Comparison of ENCODE assay signal across 13 mouse cellular contexts in genomic region chr13:78602211-78602860, GRCm38 (mm10).
DNase-seq lines count a peak whose midpoint lies in the region; ATAC-seq lines count a peak whose summit lies in the region.
"Had no signal": no experiment of that assay in that cellular context is flagged by ENCODE, and none has a peak within 500 bp of the region (broad histone marks: within the 10 kb centered on the region; RNA-seq: fewer than 3 reads in every experiment).

No protein-coding gene starts in this region.

- DNase-seq in kidney, adult 11 months, result no peak
- DNase-seq in limb, embryonic 11.5 days (ENCODE audit: low spot score), result peak; percentile 37
- DNase-seq in gastrocnemius, postnatal 25 days, result no peak
- DNase-seq: adrenal gland, adult 8-10 months; heart, adult 18-20 months; kidney, postnatal 36 days had no signal

- ATAC-seq in kidney, embryonic 16.5 days (ENCODE audit: low FRiP score, low TSS enrichment), result peak; percentile 54; the same call in 1 of the 2 replicates
- ATAC-seq in forebrain, embryonic 13.5 days, result peak; percentile 88
- ATAC-seq in limb, embryonic 11.5 days (ENCODE audit: insufficient number of reproducible peaks, low FRiP score, low TSS enrichment, low read depth), result no peak
- ATAC-seq in neural tube, embryonic 15.5 days (ENCODE audit: low FRiP score), result peak; percentile 79; the same call in 1 of the 2 replicates
- no peak for ATAC-seq in inflammation-experienced regulatory T-cells, adult 6 months
- ATAC-seq in intestine, embryonic 15.5 days, result no peak

- H3K4me3 ChIP-seq in kidney, embryonic 16.5 days (ENCODE audit: low read length), result no peak overlapping the region
- no peak overlapping the region for H3K4me3 ChIP-seq in forebrain, embryonic 13.5 days
- no peak overlapping the region for H3K4me3 ChIP-seq in limb, embryonic 11.5 days (ENCODE audit: low read depth, low read length)
- no peak overlapping the region for H3K4me3 ChIP-seq in neural tube, embryonic 15.5 days (replicated peaks)
- no peak overlapping the region for H3K4me3 ChIP-seq in intestine, embryonic 15.5 days (replicated peaks)
- H3K4me3 ChIP-seq: stomach, embryonic 15.5 days had no signal

- H3K36me3 ChIP-seq in kidney, embryonic 16.5 days (ENCODE audit: insufficient read depth, low read length), result no peaks in the 10 kb centered on the region
- no peaks in the 10 kb centered on the region for H3K36me3 ChIP-seq in forebrain, embryonic 13.5 days (ENCODE audit: poor library complexity, severe bottlenecking)
- H3K36me3 ChIP-seq in limb, embryonic 11.5 days (ENCODE audit: control insufficient read depth, insufficient read depth, low read length), result no peaks in the 10 kb centered on the region
- no peaks in the 10 kb centered on the region for H3K36me3 ChIP-seq in neural tube, embryonic 15.5 days
- no peaks in the 10 kb centered on the region for H3K36me3 ChIP-seq in intestine, embryonic 15.5 days
- H3K36me3 ChIP-seq: stomach, embryonic 15.5 days had no signal

- no peak overlapping the region for H3K9ac ChIP-seq in kidney, embryonic 16.5 days (replicated peaks; ENCODE audit: low read length)
- no peak overlapping the region for H3K9ac ChIP-seq in forebrain, embryonic 13.5 days
- H3K9ac ChIP-seq in limb, embryonic 11.5 days (ENCODE audit: low read length), result no peak overlapping the region
- no peak overlapping the region for H3K9ac ChIP-seq in neural tube, embryonic 15.5 days (replicated peaks)
- no peak overlapping the region for H3K9ac ChIP-seq in intestine, embryonic 15.5 days
- H3K9ac ChIP-seq: liver, embryonic 14.5 days; stomach, embryonic 15.5 days had no signal

- H3K4me1 ChIP-seq in kidney, embryonic 16.5 days (ENCODE audit: insufficient read depth, low read length), result 0 out of 2 replicates have a peak, but pooled peaks cover 4% of the 10 kb centered on the region
- peaks cover 15% of the 10 kb centered on the region; the same call in 1 of the 2 replicates for H3K4me1 ChIP-seq in forebrain, embryonic 13.5 days
- H3K4me1 ChIP-seq in limb, embryonic 11.5 days (ENCODE audit: control insufficient read depth, insufficient read depth, low read length), result no peaks in the 10 kb centered on the region
- peaks cover 9% of the 10 kb centered on the region for H3K4me1 ChIP-seq in neural tube, embryonic 15.5 days
- no peaks in the 10 kb centered on the region for H3K4me1 ChIP-seq in intestine, embryonic 15.5 days (replicated peaks)
- H3K4me1 ChIP-seq: stomach, embryonic 15.5 days had no signal

- H3K27ac ChIP-seq in kidney, embryonic 16.5 days (ENCODE audit: low read length), result no peak overlapping the region
- peak overlapping the region; percentile 60 for H3K27ac ChIP-seq in forebrain, embryonic 13.5 days
- H3K27ac ChIP-seq in limb, embryonic 11.5 days (replicated peaks; ENCODE audit: low read depth, low read length), result no peak overlapping the region
- H3K27ac ChIP-seq in neural tube, embryonic 15.5 days (replicated peaks), result no peak overlapping the region
- H3K27ac ChIP-seq in intestine, embryonic 15.5 days, result no peak overlapping the region
- H3K27ac ChIP-seq: liver, embryonic 14.5 days; stomach, embryonic 15.5 days had no signal

- no peaks in the 10 kb centered on the region for H3K9me3 ChIP-seq in kidney, embryonic 16.5 days (ENCODE audit: low read length)
- H3K9me3 ChIP-seq in forebrain, embryonic 13.5 days (replicated peaks), result no peaks in the 10 kb centered on the region
- no peaks in the 10 kb centered on the region for H3K9me3 ChIP-seq in limb, embryonic 11.5 days (ENCODE audit: control insufficient read depth, low read length)
- no peaks in the 10 kb centered on the region for H3K9me3 ChIP-seq in neural tube, embryonic 15.5 days (replicated peaks)
- no peaks in the 10 kb centered on the region for H3K9me3 ChIP-seq in intestine, embryonic 15.5 days
- H3K9me3 ChIP-seq: stomach, embryonic 15.5 days had no signal

- WGBS in kidney, embryonic 16.5 days, result 43% methylated on average over 6 of the region's 6 CpGs
- WGBS in forebrain, embryonic 13.5 days, result 47% methylated on average over 6 of the region's 6 CpGs
- WGBS in limb, embryonic 11.5 days, result 39% methylated on average over 6 of the region's 6 CpGs
- 26% methylated on average over 6 of the region's 6 CpGs for WGBS in neural tube, embryonic 15.5 days
- WGBS in intestine, embryonic 15.5 days, result 58% methylated on average over 6 of the region's 6 CpGs

- H3K27me3 ChIP-seq in kidney, embryonic 16.5 days (ENCODE audit: insufficient read depth, low read length), result no peaks in the 10 kb centered on the region
- no peaks in the 10 kb centered on the region for H3K27me3 ChIP-seq in forebrain, embryonic 13.5 days
- H3K27me3 ChIP-seq in limb, embryonic 11.5 days (ENCODE audit: control insufficient read depth, insufficient read depth, low read length), result no peaks in the 10 kb centered on the region
- no peaks in the 10 kb centered on the region for H3K27me3 ChIP-seq in neural tube, embryonic 15.5 days (replicated peaks)
- no peaks in the 10 kb centered on the region for H3K27me3 ChIP-seq in intestine, embryonic 15.5 days (replicated peaks)
- H3K27me3 ChIP-seq: stomach, embryonic 15.5 days had no signal

- no peak overlapping the region for H3K4me2 ChIP-seq in kidney, embryonic 16.5 days (replicated peaks; ENCODE audit: low read depth, low read length)
- H3K4me2 ChIP-seq in forebrain, embryonic 13.5 days, result 0 out of 2 replicates have a peak overlapping the region, but pooled peaks have one; percentile 2
- no peak overlapping the region for H3K4me2 ChIP-seq in limb, embryonic 11.5 days (ENCODE audit: low read depth, severe bottlenecking)
- H3K4me2 ChIP-seq in neural tube, embryonic 15.5 days, result no peak overlapping the region
- no peak overlapping the region for H3K4me2 ChIP-seq in intestine, embryonic 15.5 days (replicated peaks)
- H3K4me2 ChIP-seq: stomach, embryonic 15.5 days had no signal

Comparison
In these comparisons a context has a peak if more than half of its experiments do, and no peak if none do; other contexts are left out.
1. ATAC-seq: peak in kidney, embryonic 16.5 days (single experiment), forebrain, embryonic 13.5 days (single experiment) and neural tube, embryonic 15.5 days (single experiment); none in limb, embryonic 11.5 days (single experiment), inflammation-experienced regulatory T-cells, adult 6 months (single experiment) and intestine, embryonic 15.5 days (single experiment).